Mouse (Mus musculus): Measurements from ENCODE around the gene Olfr1000. TPM values are rescaled to one million over a fixed set of nuclear protein-coding genes. Genes with fewer than 3 reads are reported as not detected.

Gene Olfr1000
- polyA plus RNA-seq (2012; rRNA removed; ENCODE audit: low replicate concordance), result not detected in 2 replicates

GRCm38 (mm10) chr2:85611803-85612202 lies at the start of gene Olfr1000:
TSS of gene Olfr1000 (minus strand) at chr2:85611903.

GRCm38 (mm10) chr2:85650604-85651003 lies 38.9 kb upstream of the Olfr1000 start, which contains the start of gene Olfr1002:
TSS of gene Olfr1002 (minus strand) at chr2:85650704.

DNA sequence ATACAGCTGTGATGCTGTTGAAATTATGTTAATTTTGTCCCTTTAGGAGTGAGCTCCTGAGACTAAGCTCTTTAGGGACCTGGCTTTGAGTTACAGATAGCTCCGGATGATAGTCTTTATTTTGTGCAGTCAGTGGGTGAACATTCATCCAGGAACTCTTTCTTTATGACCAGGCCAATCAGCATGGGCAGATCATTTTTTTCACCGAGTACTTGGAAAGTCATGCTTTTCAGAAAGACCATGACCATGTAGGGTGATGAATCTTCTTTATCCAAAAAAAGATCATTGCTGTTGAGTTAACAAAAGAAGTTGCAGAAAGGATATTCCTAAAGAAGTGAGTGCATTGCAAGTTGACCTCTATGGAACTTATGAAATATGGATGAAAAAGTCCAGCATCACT lies 23.1 kb downstream of the Olfr1000 start, which contains the start of gene Olfr998:
Olfr998 (plus strand) TSS at position 301 of the 400 bp plus-strand sequence.

GRCm38 (mm10) chr2:85578915-85579314 lies 32.8 kb downstream of the Olfr1000 start, which contains the start of gene Olfr996:
TSS of gene Olfr996 (plus strand) at chr2:85579215.

Other genes with a start within 250 kb of the Olfr1000 start
- not detected in 2 replicates for gene Olfr988, start 248.7 kb downstream of the Olfr1000 start, polyA plus RNA-seq (2012; rRNA removed; ENCODE audit: low replicate concordance)
- not detected in 2 replicates for gene Olfr992, start 202.4 kb downstream of the Olfr1000 start, polyA plus RNA-seq (2012; rRNA removed; ENCODE audit: low replicate concordance)
- gene Olfr993, start 197.0 kb downstream of the Olfr1000 start, polyA plus RNA-seq (2012; rRNA removed; ENCODE audit: low replicate concordance), result not detected in 2 replicates
- not detected in 2 replicates for gene Olfr994, start 175.5 kb downstream of the Olfr1000 start, polyA plus RNA-seq (2012; rRNA removed; ENCODE audit: low replicate concordance)
- gene Olfr995, start 168.3 kb downstream of the Olfr1000 start, polyA plus RNA-seq (2012; rRNA removed; ENCODE audit: low replicate concordance), result not detected in 2 replicates
- 0.43 TPM in 1 of 2 replicates, not detected in the other for gene 4833423E24Rik, start 92.9 kb downstream of the Olfr1000 start, polyA plus RNA-seq (2012; rRNA removed; ENCODE audit: low replicate concordance)
- not detected in 2 replicates for gene Olfr996, start 32.7 kb downstream of the Olfr1000 start, polyA plus RNA-seq (2012; rRNA removed; ENCODE audit: low replicate concordance)
- not detected in 2 replicates for gene Olfr998, start 23.0 kb downstream of the Olfr1000 start, polyA plus RNA-seq (2012; rRNA removed; ENCODE audit: low replicate concordance)
- gene Olfr1002, start 38.8 kb upstream of the Olfr1000 start, polyA plus RNA-seq (2012; rRNA removed; ENCODE audit: low replicate concordance), result not detected in 2 replicates
- not detected in 2 replicates for gene Olfr154, start 52.6 kb upstream of the Olfr1000 start, polyA plus RNA-seq (2012; rRNA removed; ENCODE audit: low replicate concordance)
- not detected in 2 replicates for gene Olfr1006, start 66.9 kb upstream of the Olfr1000 start, polyA plus RNA-seq (2012; rRNA removed; ENCODE audit: low replicate concordance)
- not detected in 2 replicates for gene Olfr1008, start 77.5 kb upstream of the Olfr1000 start, polyA plus RNA-seq (2012; rRNA removed; ENCODE audit: low replicate concordance)
- not detected in 2 replicates for gene Olfr1009, start 103.5 kb upstream of the Olfr1000 start, polyA plus RNA-seq (2012; rRNA removed; ENCODE audit: low replicate concordance)
- not detected in 2 replicates for gene Olfr1012, start 150.9 kb upstream of the Olfr1000 start, polyA plus RNA-seq (2012; rRNA removed; ENCODE audit: low replicate concordance)
- not detected in 2 replicates for gene Olfr1013, start 155.2 kb upstream of the Olfr1000 start, polyA plus RNA-seq (2012; rRNA removed; ENCODE audit: low replicate concordance)
- not detected in 2 replicates for gene Olfr1014, start 160.8 kb upstream of the Olfr1000 start, polyA plus RNA-seq (2012; rRNA removed; ENCODE audit: low replicate concordance)
- gene Olfr1015, start 170.1 kb upstream of the Olfr1000 start, polyA plus RNA-seq (2012; rRNA removed; ENCODE audit: low replicate concordance), result not detected in 2 replicates
- not detected in 2 replicates for gene Olfr1016, start 190.6 kb upstream of the Olfr1000 start, polyA plus RNA-seq (2012; rRNA removed; ENCODE audit: low replicate concordance)
- not detected in 2 replicates for gene Olfr1018, start 206.6 kb upstream of the Olfr1000 start, polyA plus RNA-seq (2012; rRNA removed; ENCODE audit: low replicate concordance)
- gene Olfr1019, start 233.6 kb upstream of the Olfr1000 start, polyA plus RNA-seq (2012; rRNA removed; ENCODE audit: low replicate concordance), result not detected in 2 replicates
- not detected in 2 replicates for gene Olfr1020, start 235.1 kb upstream of the Olfr1000 start, polyA plus RNA-seq (2012; rRNA removed; ENCODE audit: low replicate concordance)